12 mouse cellular contexts compared by ENCODE assay signal in genomic region chr1:23188216-23188615, GRCm38 (mm10).
A peak's percentile ranks its signal among the peaks of the same experiment; 100 is the strongest.
DNase-seq lines count a peak whose midpoint lies in the region; ATAC-seq and TF ChIP-seq lines count a peak whose summit lies in the region.
"Had no signal": no experiment of that assay in that cellular context is flagged by ENCODE, and none has a peak within 500 bp of the region (broad histone marks: within the 10 kb centered on the region; RNA-seq: fewer than 3 reads in every experiment).

No protein-coding gene starts in this region.

- peak overlapping the region; percentile 21; the same call in 1 of the 2 replicates for H3K4me2 ChIP-seq in kidney, postnatal 0 days (ENCODE audit: low read length)
- peak overlapping the region; percentile 39 for H3K4me2 ChIP-seq in heart, embryonic 15.5 days
- H3K4me2 ChIP-seq in liver, postnatal 0 days (ENCODE audit: low read depth, low read length): peak overlapping the region; percentile 50
- H3K4me2 ChIP-seq: forebrain, embryonic 15.5 days had no signal

- H3K4me3 ChIP-seq in kidney, postnatal 0 days (replicated peaks; ENCODE audit: low read depth, low read length): no peak overlapping the region
- no peak overlapping the region for H3K4me3 ChIP-seq in cortical plate, adult 2 months (ENCODE audit: insufficient read depth, low read length)
- no peak overlapping the region for H3K4me3 ChIP-seq in heart, embryonic 15.5 days
- peak overlapping the region; percentile 32 for H3K4me3 ChIP-seq in liver, postnatal 0 days (ENCODE audit: low read depth, low read length)
- H3K4me3 ChIP-seq: forebrain, embryonic 15.5 days had no signal

- no peak for TF ChIP-seq POLR2A in cortical plate, adult 2 months (IDR thresholded peaks at IDR 0.05; ENCODE audit: extremely low read depth, insufficient read depth, low read length)

- DNase-seq in kidney, postnatal 0 days (ENCODE audit: low spot score): no peak
- DNase-seq in kidney, postnatal 25 days: no peak
- no peak for DNase-seq in liver, postnatal 0 days
- no peak for DNase-seq in spleen, postnatal 10 days (ENCODE audit: low spot score in 2 of 2)
- DNase-seq: thymus, postnatal 25 days had no signal

- H3K27ac ChIP-seq in kidney, postnatal 0 days: peak overlapping the region; percentile 70
- H3K27ac ChIP-seq in cortical plate, adult 2 months (ENCODE audit: insufficient read depth, low read length): peak overlapping the region; percentile 81
- peak overlapping the region; percentile 93 for H3K27ac ChIP-seq in heart, embryonic 15.5 days
- H3K27ac ChIP-seq in liver, postnatal 0 days (ENCODE audit: low read depth): peak overlapping the region; percentile 85
- H3K27ac ChIP-seq: forebrain, embryonic 15.5 days had no signal

- H3K9me3 ChIP-seq in kidney, postnatal 0 days (replicated peaks; ENCODE audit: low read length): no peaks in the 10 kb centered on the region
- H3K9me3 ChIP-seq in heart, embryonic 15.5 days (replicated peaks): no peaks in the 10 kb centered on the region
- H3K9me3 ChIP-seq in liver, postnatal 0 days (ENCODE audit: low read length): no peaks in the 10 kb centered on the region
- H3K9me3 ChIP-seq: forebrain, embryonic 15.5 days had no signal

- TF ChIP-seq EP300 in liver, postnatal 0 days (IDR thresholded peaks at IDR 0.05; ENCODE audit: low read depth): no peak

- no peak for TF ChIP-seq CTCF in kidney, postnatal 0 days (IDR thresholded peaks at IDR 0.05; ENCODE audit: low read depth)
- no peak for TF ChIP-seq CTCF in cortical plate, adult 2 months (IDR thresholded peaks at IDR 0.05; ENCODE audit: extremely low read depth, insufficient read depth, low read length)
- TF ChIP-seq CTCF in liver, postnatal 0 days (IDR thresholded peaks at IDR 0.05; ENCODE audit: low read depth): no peak

- H3K4me1 ChIP-seq in kidney, postnatal 0 days (replicated peaks; ENCODE audit: insufficient read depth, low read length): no peaks in the 10 kb centered on the region
- H3K4me1 ChIP-seq in cortical plate, adult 2 months (ENCODE audit: control insufficient read depth, insufficient read depth, low read length): no peaks in the 10 kb centered on the region
- H3K4me1 ChIP-seq in heart, embryonic 15.5 days (replicated peaks): peaks cover 2% of the 10 kb centered on the region; the same call in 1 of the 2 replicates
- no peaks in the 10 kb centered on the region; the same call in 1 of the 2 replicates for H3K4me1 ChIP-seq in liver, postnatal 0 days (ENCODE audit: insufficient read depth)
- H3K4me1 ChIP-seq: forebrain, embryonic 15.5 days had no signal

- ATAC-seq in kidney, postnatal 0 days (replicated peaks; ENCODE audit: low FRiP score, low read depth): no peak
- ATAC-seq in heart, embryonic 15.5 days (replicated peaks; ENCODE audit: insufficient number of reproducible peaks, insufficient read depth, low FRiP score, low read depth): 0 out of 2 replicates have a peak, but pooled peaks have one; percentile 60
- ATAC-seq in liver, postnatal 0 days: no peak
- no peak for ATAC-seq in monocyte, adult 5-6 weeks (replicated peaks; ENCODE audit: insufficient number of reproducible peaks, low FRiP score, low TSS enrichment, poor library complexity, severe bottlenecking)
- ATAC-seq in cerebellum, adult (ENCODE audit: insufficient number of reproducible peaks, low FRiP score, low TSS enrichment): no peak
- ATAC-seq: forebrain, embryonic 15.5 days; midbrain, embryonic 16.5 days had no signal

- 33% methylated on average over 5 of the region's 5 CpGs for WGBS in kidney, postnatal 0 days
- 21% methylated on average over 5 of the region's 5 CpGs for WGBS in heart, embryonic 15.5 days
- 34% methylated on average over 5 of the region's 5 CpGs for whole genome bisulfite sequencing in liver, postnatal 0 days (ENCODE audit: insufficient replicate concordance)

- H3K27me3 ChIP-seq in kidney, postnatal 0 days (ENCODE audit: insufficient read depth, low read length): no peaks in the 10 kb centered on the region
- no peaks in the 10 kb centered on the region for H3K27me3 ChIP-seq in heart, embryonic 15.5 days
- no peaks in the 10 kb centered on the region for H3K27me3 ChIP-seq in liver, postnatal 0 days (ENCODE audit: insufficient read depth, low read length)
- H3K27me3 ChIP-seq: CH12.LX; forebrain, embryonic 15.5 days had no signal

- no peak overlapping the region for H3K9ac ChIP-seq in kidney, postnatal 0 days (ENCODE audit: low read depth, low read length)
- H3K9ac ChIP-seq in heart, embryonic 15.5 days: no peak overlapping the region
- peak overlapping the region; percentile 41; the same call in 1 of the 2 replicates for H3K9ac ChIP-seq in liver, postnatal 0 days (replicated peaks)
- H3K9ac ChIP-seq: forebrain, embryonic 15.5 days had no signal

- no peaks in the 10 kb centered on the region for H3K36me3 ChIP-seq in kidney, postnatal 0 days (ENCODE audit: insufficient read depth, low read length)
- no peaks in the 10 kb centered on the region for H3K36me3 ChIP-seq in heart, embryonic 15.5 days
- H3K36me3 ChIP-seq in liver, postnatal 0 days (replicated peaks; ENCODE audit: insufficient read depth, low read length): no peaks in the 10 kb centered on the region
- H3K36me3 ChIP-seq: forebrain, embryonic 15.5 days had no signal
